Mouse (Mus musculus): Measurements from ENCODE around the gene Cpvl. TPM values are rescaled to one million over a fixed set of nuclear protein-coding genes. Genes with fewer than 3 reads are reported as not detected.

Cpvl gene
- polyA plus RNA-seq (2015; fragmentation: Nextera tagmentation; extraction: Ambion mirVana), result 0.13 TPM in 1 of 2 replicates, not detected in the other

DNA sequence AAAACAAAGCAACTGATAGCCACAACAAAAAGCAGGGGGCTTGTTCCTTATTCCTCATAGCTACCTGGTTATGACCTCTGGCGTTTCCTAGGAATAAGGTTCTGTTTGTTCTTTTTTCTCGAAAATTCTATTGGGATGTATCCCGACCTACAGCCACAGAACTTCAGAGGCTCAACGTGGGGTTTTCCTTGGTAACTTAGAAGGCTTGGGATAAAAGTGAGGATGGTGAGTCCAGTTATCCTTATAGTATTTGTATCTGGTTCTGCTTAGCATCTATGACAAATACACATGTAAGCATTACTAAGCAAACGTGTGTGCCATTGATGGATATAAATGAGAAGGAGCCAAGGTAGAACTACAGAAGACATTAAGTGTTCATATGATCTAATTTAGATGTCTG lies at the start of gene Cpvl:
TSS of gene Cpvl (minus strand) at position 101 of the 400 bp plus-strand sequence.
- Histone ChIP-seq H3K9me3 (no peaks in the 10 kb centered on the region), H3K4me2 (replicated peaks) (no peak within 1 kb of the TSS)
- WGBS, result 86% methylated on average over 5 of the region's 5 CpGs

GRCm38 (mm10) chr6:54023846-54024245 lies 45.4 kb upstream of the Cpvl start:
- H3K4me1 ChIP-seq (replicated peaks), result peaks cover 12% of the 10 kb centered on the region
- no peak for ATAC-seq
- WGBS, result 96% methylated on average over 5 of the region's 5 CpGs

More for the DNA sequence above, at the start of gene Cpvl:
- H3K4me1 ChIP-seq (replicated peaks), result peaks cover 6% of the 10 kb centered on the region; the same call in 1 of the 2 replicates
- H3K4me3 ChIP-seq (replicated peaks), result no peak within 1 kb of the TSS
- no peaks in the 10 kb centered on the region for H3K36me3 ChIP-seq
- H3K9ac ChIP-seq (replicated peaks), result no peak within 1 kb of the TSS
- ATAC-seq, result no peak
- H3K27me3 ChIP-seq, result no peaks in the 10 kb centered on the region
- H3K27ac ChIP-seq, result no peak within 1 kb of the TSS

DNA sequence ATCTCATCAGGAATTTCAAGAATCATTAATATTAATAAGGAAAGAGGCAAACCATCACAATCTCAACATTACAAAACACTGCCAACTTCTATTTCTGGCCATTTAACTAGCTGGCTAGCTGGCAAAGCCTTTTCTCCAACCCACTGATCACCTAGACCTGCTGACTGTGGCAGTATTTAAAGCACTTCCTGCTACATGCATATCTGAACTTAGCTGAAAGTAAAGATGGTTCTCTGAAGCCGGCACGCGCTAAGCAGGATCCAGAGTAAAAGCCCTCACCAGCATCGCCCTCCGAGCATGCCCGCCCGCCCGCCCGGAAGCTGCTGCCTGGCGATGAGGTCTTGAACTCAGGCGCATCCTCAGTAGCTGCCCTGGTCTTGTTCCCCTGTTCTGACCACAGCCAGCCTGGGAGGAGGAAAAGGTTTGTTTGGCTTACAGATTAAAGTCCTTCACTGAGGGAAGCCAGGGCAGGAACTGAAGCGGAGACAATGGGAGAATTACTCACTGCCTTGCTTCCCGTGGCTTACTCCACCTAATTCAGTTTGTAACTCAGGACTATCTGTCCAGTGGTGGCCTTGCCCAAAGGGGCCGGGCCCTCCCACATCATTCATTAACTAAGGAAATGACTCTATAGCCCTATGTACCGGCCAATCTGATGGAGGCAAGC lies 42.8 kb upstream of the Cpvl start:
- H3K4me2 ChIP-seq (replicated peaks), result 0 out of 2 replicates have a peak overlapping the region, but pooled peaks have one; percentile 17
- no peaks in the 10 kb centered on the region for H3K36me3 ChIP-seq
- 57% methylated on average over 15 of the region's 15 CpGs for WGBS
- no peak for ATAC-seq
- H3K9me3 ChIP-seq, result no peaks in the 10 kb centered on the region
- H3K4me1 ChIP-seq (replicated peaks), result peaks cover 12% of the 10 kb centered on the region
- H3K27me3 ChIP-seq, result no peaks in the 10 kb centered on the region; the same call in 1 of the 2 replicates
- H3K4me3 ChIP-seq (replicated peaks), result no peak overlapping the region
- no peak overlapping the region for H3K27ac ChIP-seq
- no peak overlapping the region for H3K9ac ChIP-seq (replicated peaks)

More at GRCm38 (mm10) chr6:54023846-54024245, 45.4 kb upstream of the Cpvl start:
- Histone ChIP-seq H3K9ac (replicated peaks) (no peak overlapping the region), H3K27me3 (no peaks in the 10 kb centered on the region), H3K36me3 (no peaks in the 10 kb centered on the region), H3K4me3 (replicated peaks) (no peak overlapping the region), H3K27ac (no peak overlapping the region), H3K9me3 (no peaks in the 10 kb centered on the region), H3K4me2 (replicated peaks) (no peak overlapping the region)

DNA sequence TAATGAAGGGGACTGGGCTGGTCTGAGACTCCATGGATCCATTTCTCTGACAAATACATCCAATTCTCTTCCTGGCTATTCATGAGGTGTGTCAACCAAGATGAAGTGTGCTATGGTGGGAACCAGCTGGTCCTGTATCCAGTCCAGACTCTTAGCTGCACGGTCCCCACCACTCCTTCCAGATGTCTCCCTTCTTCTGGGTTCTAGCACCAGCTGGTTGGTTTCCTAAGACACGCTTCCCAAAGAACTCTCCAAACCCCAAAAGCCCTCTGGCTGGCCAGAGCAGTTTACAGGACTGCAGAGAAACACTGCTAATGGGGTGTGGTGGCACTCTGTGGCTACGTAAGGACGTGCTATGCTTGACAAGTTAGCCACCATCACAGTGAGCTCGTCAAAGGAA lies 40.4 kb upstream of the Cpvl start:
- Histone ChIP-seq H3K4me1 (replicated peaks) (0 out of 2 replicates have a peak, but pooled peaks cover 5% of the 10 kb centered on the region), H3K36me3 (no peaks in the 10 kb centered on the region), H3K27me3 (no peaks in the 10 kb centered on the region; the same call in 1 of the 2 replicates), H3K9ac (replicated peaks) (no peak overlapping the region), H3K27ac (no peak overlapping the region), H3K4me2 (replicated peaks) (no peak overlapping the region), H3K9me3 (no peaks in the 10 kb centered on the region), H3K4me3 (replicated peaks) (no peak overlapping the region)
- no peak for ATAC-seq
- 84% methylated on average over 5 of the region's 5 CpGs for WGBS

GRCm38 (mm10) chr6:54018038-54018437 lies 39.6 kb upstream of the Cpvl start:
- no peak overlapping the region for H3K27ac ChIP-seq
- H3K9me3 ChIP-seq, result no peaks in the 10 kb centered on the region
- no peaks in the 10 kb centered on the region for H3K36me3 ChIP-seq
- no peak overlapping the region for H3K4me3 ChIP-seq (replicated peaks)
- H3K4me1 ChIP-seq (replicated peaks), result 0 out of 2 replicates have a peak, but pooled peaks cover 5% of the 10 kb centered on the region
- H3K4me2 ChIP-seq (replicated peaks), result no peak overlapping the region
- no peaks in the 10 kb centered on the region; the same call in 1 of the 2 replicates for H3K27me3 ChIP-seq
- no peak for ATAC-seq
- no peak overlapping the region for H3K9ac ChIP-seq (replicated peaks)
- WGBS, result 80% methylated on average over 2 of the region's 2 CpGs

- WGBS, result 96% methylated on average over 1 of the region's 1 CpGs
- no peaks in the 10 kb centered on the region for H3K9me3 ChIP-seq
- no peak overlapping the region for H3K9ac ChIP-seq (replicated peaks)
- H3K4me3 ChIP-seq (replicated peaks), result no peak overlapping the region
- H3K27ac ChIP-seq, result no peak overlapping the region
- H3K4me1 ChIP-seq (replicated peaks), result peaks cover 20% of the 10 kb centered on the region
- H3K4me2 ChIP-seq (replicated peaks), result no peak overlapping the region
- H3K36me3 ChIP-seq, result no peaks in the 10 kb centered on the region
- H3K27me3 ChIP-seq, result peaks cover 8% of the 10 kb centered on the region
- no peak for ATAC-seq
These were observed 33.7 kb upstream of the Cpvl start for GRCm38 (mm10) chr6:54012163-54012562.

DNA sequence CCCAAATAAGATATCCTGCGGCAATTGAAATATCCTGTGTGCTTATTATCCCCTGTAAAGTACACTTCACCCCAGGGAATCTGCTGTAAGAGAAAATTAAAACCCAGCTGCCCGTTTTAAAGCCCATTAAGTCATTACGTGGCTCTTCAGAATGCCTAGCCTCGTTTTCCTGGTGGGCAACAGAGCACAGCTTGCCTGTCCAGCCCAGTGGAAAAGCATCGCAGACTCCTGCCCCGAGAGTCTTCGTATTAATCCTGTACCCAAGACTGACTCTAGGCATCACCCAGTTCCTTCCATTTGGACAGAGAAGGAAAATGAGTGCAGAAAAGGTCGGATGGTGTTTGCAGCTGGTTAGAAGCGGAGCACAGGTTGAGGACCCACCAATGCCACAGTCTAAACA lies 31.9 kb upstream of the Cpvl start:
- H3K4me2 ChIP-seq (replicated peaks), result no peak overlapping the region
- H3K9ac ChIP-seq (replicated peaks), result no peak overlapping the region
- no peaks in the 10 kb centered on the region for H3K36me3 ChIP-seq
- no peak overlapping the region for H3K27ac ChIP-seq
- no peak overlapping the region for H3K4me3 ChIP-seq (replicated peaks)
- H3K4me1 ChIP-seq (replicated peaks), result peaks cover 20% of the 10 kb centered on the region
- no peaks in the 10 kb centered on the region for H3K9me3 ChIP-seq
- 43% methylated on average over 9 of the region's 9 CpGs for WGBS
- ATAC-seq, result no peak; the same call in 1 of the 2 replicates
- peaks cover 11% of the 10 kb centered on the region; the same call in 1 of the 2 replicates for H3K27me3 ChIP-seq

- no peak overlapping the region for H3K9ac ChIP-seq (replicated peaks)
- no peak overlapping the region for H3K4me3 ChIP-seq (replicated peaks)
- H3K36me3 ChIP-seq, result no peaks in the 10 kb centered on the region
- peaks cover 20% of the 10 kb centered on the region for H3K4me1 ChIP-seq (replicated peaks)
- WGBS, result 29% methylated on average over 4 of the region's 4 CpGs
- no peak overlapping the region for H3K4me2 ChIP-seq (replicated peaks)
- H3K27ac ChIP-seq, result no peak overlapping the region
- peaks cover 11% of the 10 kb centered on the region; the same call in 1 of the 2 replicates for H3K27me3 ChIP-seq
- no peaks in the 10 kb centered on the region for H3K9me3 ChIP-seq
- ATAC-seq, result no peak
These were observed 30.8 kb upstream of the Cpvl start for GRCm38 (mm10) chr6:54009293-54009692.

- H3K4me2 ChIP-seq (replicated peaks), result peak overlapping the region; percentile 34
- ATAC-seq, result 0 out of 2 replicates have a peak, but pooled peaks have one; percentile 11
- H3K4me3 ChIP-seq (replicated peaks), result no peak overlapping the region
- H3K4me1 ChIP-seq (replicated peaks), result peaks cover 20% of the 10 kb centered on the region
- peaks cover 11% of the 10 kb centered on the region; the same call in 1 of the 2 replicates for H3K27me3 ChIP-seq
- H3K9me3 ChIP-seq, result no peaks in the 10 kb centered on the region
- 0 out of 2 replicates have a peak overlapping the region, but pooled peaks have one; percentile 43 for H3K9ac ChIP-seq (replicated peaks)
- 42% methylated on average over 16 of the region's 16 CpGs for WGBS
- H3K36me3 ChIP-seq, result no peaks in the 10 kb centered on the region
- H3K27ac ChIP-seq, result peak overlapping the region; percentile 27
These were observed 30.1 kb upstream of the Cpvl start for GRCm38 (mm10) chr6:54008448-54009120.

- Histone ChIP-seq H3K36me3 (no peaks in the 10 kb centered on the region), H3K4me3 (replicated peaks) (no peak overlapping the region), H3K9ac (replicated peaks) (no peak overlapping the region), H3K27me3 (peaks cover 8% of the 10 kb centered on the region; the same call in 1 of the 2 replicates), H3K9me3 (no peaks in the 10 kb centered on the region), H3K4me2 (replicated peaks) (no peak overlapping the region), H3K4me1 (replicated peaks) (peaks cover 15% of the 10 kb centered on the region), H3K27ac (no peak overlapping the region)
- 84% methylated on average over 4 of the region's 4 CpGs for WGBS
- no peak for ATAC-seq
These were observed 26.8 kb upstream of the Cpvl start for GRCm38 (mm10) chr6:54005302-54005701.

GRCm38 (mm10) chr6:53996226-53996955 lies 17.9 kb upstream of the Cpvl start:
- ATAC-seq, result no peak
- WGBS, result 93% methylated on average over 3 of the region's 3 CpGs

More at GRCm38 (mm10) chr6:53996226-53996955, 17.9 kb upstream of the Cpvl start:
- Histone ChIP-seq H3K4me2 (replicated peaks) (no peak overlapping the region), H3K36me3 (no peaks in the 10 kb centered on the region), H3K9ac (replicated peaks) (no peak overlapping the region), H3K4me1 (replicated peaks) (peaks cover 7% of the 10 kb centered on the region; the same call in 1 of the 2 replicates), H3K4me3 (replicated peaks) (no peak overlapping the region), H3K9me3 (no peaks in the 10 kb centered on the region; the same call in 1 of the 2 replicates), H3K27ac (no peak overlapping the region), H3K27me3 (no peaks in the 10 kb centered on the region)
